Mouse (Mus musculus): ENCODE data around the gene Pofut2. TPM values are rescaled to one million over a fixed set of nuclear protein-coding genes. Genes with fewer than 3 reads are reported as not detected.

Pofut2 gene
- polyA plus RNA-seq (2012; rRNA removed) (12.9 and 14.7 TPM in 2 replicates), polyA plus RNA-seq (2014; fragmentation: Nextera tagmentation; extraction: Ambion mirVana) (17.6 and 18.4 TPM in 2 replicates)

DNA sequence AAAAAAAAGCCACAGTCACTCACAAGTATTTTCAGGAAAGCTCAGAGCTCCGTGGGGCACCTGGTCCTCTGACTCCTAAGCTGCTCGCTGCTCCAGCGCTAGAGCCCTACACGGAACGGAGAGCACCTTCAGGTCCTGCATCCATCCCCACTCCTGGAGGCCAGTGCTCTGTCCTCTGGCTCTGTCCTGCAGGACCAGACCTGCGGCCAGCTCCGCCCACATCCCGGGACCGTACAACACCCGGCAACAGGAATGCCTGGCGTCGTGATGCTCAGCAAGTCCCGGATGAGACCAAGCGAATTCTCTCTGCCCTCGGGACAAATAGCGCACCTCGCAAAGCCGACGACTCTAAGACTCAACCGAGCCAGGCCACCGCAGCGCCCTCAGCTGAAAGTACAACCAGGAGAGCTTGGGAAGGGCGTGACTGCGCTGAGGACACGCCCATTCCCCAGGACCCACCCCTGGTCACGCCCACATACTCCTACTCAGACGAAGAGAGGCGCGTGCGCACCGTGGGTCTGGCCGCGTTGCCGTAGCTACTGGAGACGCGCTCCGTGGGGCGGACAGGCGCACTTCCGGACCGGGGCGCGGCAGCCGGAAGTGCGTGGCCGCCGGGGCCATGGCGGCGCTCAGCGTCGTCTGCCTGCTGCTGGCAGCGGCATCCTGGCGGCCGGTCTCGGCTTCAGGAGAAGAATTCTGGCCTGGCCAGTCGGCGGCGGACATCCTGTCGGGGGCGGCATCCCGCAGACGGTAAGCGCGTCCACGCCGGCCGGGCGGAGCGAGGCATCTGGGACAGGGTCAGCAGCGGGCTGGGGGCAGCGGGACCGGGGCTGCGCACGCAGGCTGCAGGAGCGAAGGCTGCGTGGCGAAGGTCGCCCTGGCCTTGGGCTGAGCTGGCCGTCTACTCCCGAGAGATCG is at the start of gene Pofut2:
TSS of gene Pofut2 (plus strand) at position 515 of the 918 bp plus-strand sequence.
- Histone ChIP-seq H3K4me1 (replicated peaks; ENCODE audit: control insufficient read depth in 2 of 2, insufficient read depth in 2 of 2, low read length in 1 of 2) (peaks cover 0 to 5% of the 10 kb centered on the region in 2 experiments; a peak in 3 of 4 replicates), H3K9ac (replicated peaks) (peak within 1 kb of the TSS; percentile 94), H3K27me3 (ENCODE audit: control insufficient read depth, insufficient read depth, low read length) (no peaks in the 10 kb centered on the region), H3K4me3 (ENCODE audit: insufficient read depth in 1 of 2, low read depth in 2 of 2, low read length in 2 of 2) (peak within 1 kb of the TSS; percentile 71 to 99), H3K27ac (peak within 1 kb of the TSS; percentile 64), H3K4me2 (ENCODE audit: low read depth) (peak within 1 kb of the TSS; percentile 79), H3K36me3 (replicated peaks; ENCODE audit: control insufficient read depth, insufficient read depth, low read depth) (peaks cover 7% of the 10 kb centered on the region), H3K9me3 (ENCODE audit: control insufficient read depth, low read length) (no peaks in the 10 kb centered on the region)
- DNase-seq (ENCODE audit: low read depth in 3 of 3, low spot score in 3 of 3) = peak; percentile 94 to 96 (median 96)
- under 1% methylated on average over 81 of the region's 81 CpGs for WGBS (ENCODE audit: insufficient replicate concordance)
- ATAC-seq (ENCODE audit: insufficient read depth) = peak; percentile 98
- peak; percentile 67 for TF ChIP-seq CTCF (IDR thresholded peaks at IDR 0.05; ENCODE audit: low read depth)
- no peak for TF ChIP-seq EP300 (IDR thresholded peaks at IDR 0.05; ENCODE audit: low read depth)

DNA sequence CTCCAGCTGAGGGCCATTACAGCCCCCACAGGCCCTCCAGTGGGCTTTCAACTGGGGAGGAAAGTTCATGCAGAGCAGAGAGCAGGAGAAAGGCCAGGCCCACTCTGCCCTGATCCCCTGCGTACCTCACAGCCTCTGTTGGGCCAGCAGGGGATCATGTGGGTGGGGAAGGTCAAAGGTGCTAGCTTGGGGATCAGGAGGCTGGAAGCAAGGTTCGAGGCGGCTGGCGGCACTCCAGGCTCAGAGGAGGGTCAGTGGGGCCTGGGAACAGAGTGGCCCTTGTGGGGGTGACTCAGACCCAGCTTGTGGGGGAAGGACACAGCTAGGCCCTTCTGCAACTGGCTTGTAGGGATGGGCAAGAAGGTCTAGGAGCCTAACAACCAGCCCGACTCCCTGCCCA is 49.8 kb upstream of the Pofut2 start:
- H3K27me3 ChIP-seq (ENCODE audit: control insufficient read depth, insufficient read depth, low read length) = no peaks in the 10 kb centered on the region
- DNase-seq (ENCODE audit: low read depth in 3 of 3, low spot score in 3 of 3) (no peak), ATAC-seq (ENCODE audit: insufficient read depth) (no peak)
- H3K4me3 ChIP-seq (ENCODE audit: insufficient read depth in 1 of 2, low read depth in 2 of 2, low read length in 2 of 2) = no peak overlapping the region
- H3K36me3 ChIP-seq (replicated peaks; ENCODE audit: control insufficient read depth, insufficient read depth, low read depth) = no peaks in the 10 kb centered on the region
- H3K9ac ChIP-seq (replicated peaks) = no peak overlapping the region
- H3K4me2 ChIP-seq (ENCODE audit: low read depth) = no peak overlapping the region
- no peak overlapping the region for H3K27ac ChIP-seq
- H3K9me3 ChIP-seq (ENCODE audit: control insufficient read depth, low read length) = no peaks in the 10 kb centered on the region
- 67% methylated on average over 5 of the region's 5 CpGs for WGBS (ENCODE audit: insufficient replicate concordance)
- peaks cover 39 to 49% of the 10 kb centered on the region in 2 experiments for H3K4me1 ChIP-seq (replicated peaks; ENCODE audit: control insufficient read depth in 2 of 2, insufficient read depth in 2 of 2, low read length in 1 of 2)
- TF ChIP-seq EP300 (IDR thresholded peaks at IDR 0.05; ENCODE audit: low read depth) (no peak), CTCF (IDR thresholded peaks at IDR 0.05; ENCODE audit: low read depth) (no peak)

DNA sequence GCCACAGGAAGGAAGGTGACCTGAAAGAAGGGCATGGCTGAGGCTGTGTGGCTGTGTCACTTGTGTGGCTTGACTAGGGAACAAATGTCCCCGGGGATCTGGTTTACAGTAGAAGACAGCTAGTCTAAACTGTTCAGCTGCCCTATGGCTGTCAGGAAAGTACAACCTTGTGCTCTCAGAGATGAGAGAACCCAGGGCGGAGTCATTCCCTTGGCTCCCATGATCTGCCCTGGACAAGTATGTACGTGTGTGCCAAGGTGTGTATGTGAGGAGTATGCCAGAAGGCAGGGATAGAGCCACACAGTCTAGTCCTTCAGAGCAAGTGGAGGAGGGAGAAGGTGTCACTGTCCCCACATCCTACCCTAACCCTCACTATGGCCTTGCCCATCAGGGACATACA is 48.4 kb upstream of the Pofut2 start:
- H3K27ac ChIP-seq = peak overlapping the region; percentile 94
- H3K4me3 ChIP-seq (ENCODE audit: insufficient read depth in 1 of 2, low read depth in 2 of 2, low read length in 2 of 2) = peak overlapping the region; percentile 41
- TF ChIP-seq CTCF (IDR thresholded peaks at IDR 0.05; ENCODE audit: low read depth) = no peak
- TF ChIP-seq EP300 (IDR thresholded peaks at IDR 0.05; ENCODE audit: low read depth) = no peak
- H3K36me3 ChIP-seq (replicated peaks; ENCODE audit: control insufficient read depth, insufficient read depth, low read depth) = no peaks in the 10 kb centered on the region
- H3K4me2 ChIP-seq (ENCODE audit: low read depth) = peak overlapping the region; percentile 79
- peaks cover 43 to 60% of the 10 kb centered on the region in 2 experiments for H3K4me1 ChIP-seq (replicated peaks; ENCODE audit: control insufficient read depth in 2 of 2, insufficient read depth in 2 of 2, low read length in 1 of 2)
- no peaks in the 10 kb centered on the region for H3K9me3 ChIP-seq (ENCODE audit: control insufficient read depth, low read length)
- H3K9ac ChIP-seq (replicated peaks) = peak overlapping the region; percentile 79
- ATAC-seq (ENCODE audit: insufficient read depth) = peak; percentile 36
- no peaks in the 10 kb centered on the region for H3K27me3 ChIP-seq (ENCODE audit: control insufficient read depth, insufficient read depth, low read length)
- WGBS (ENCODE audit: insufficient replicate concordance) = 63% methylated on average over 3 of the region's 3 CpGs
- DNase-seq (ENCODE audit: low read depth in 3 of 3, low spot score in 3 of 3) = no peak

DNA sequence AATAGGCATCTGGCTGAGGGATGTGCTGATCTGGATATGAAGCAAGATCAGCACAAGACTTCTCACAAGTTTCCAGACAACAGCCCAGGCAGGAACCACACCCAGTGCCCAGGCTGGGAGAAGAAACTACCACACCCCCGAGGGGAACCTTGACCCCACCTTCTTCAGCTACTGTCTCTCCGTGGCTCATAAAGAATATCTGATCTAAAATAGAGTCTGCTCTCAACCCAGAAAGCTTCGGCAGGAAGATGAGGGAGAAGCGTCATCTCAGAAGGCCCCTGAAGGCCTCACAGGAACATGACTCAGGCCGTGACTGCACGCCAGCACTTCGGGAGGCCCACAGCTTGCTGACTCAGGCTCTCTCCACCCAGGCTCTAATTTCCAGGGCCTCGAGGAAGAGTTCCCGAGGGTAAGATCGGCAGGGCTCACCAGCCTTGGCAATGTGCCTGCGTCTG is 47.9 kb upstream of the Pofut2 start:
- ATAC-seq (ENCODE audit: insufficient read depth) = peak; percentile 87
- H3K9ac ChIP-seq (replicated peaks) = peak overlapping the region; percentile 79
- TF ChIP-seq EP300 (IDR thresholded peaks at IDR 0.05; ENCODE audit: low read depth) = peak; percentile 48
- no peak for TF ChIP-seq CTCF (IDR thresholded peaks at IDR 0.05; ENCODE audit: low read depth)
- peak overlapping the region; percentile 79 for H3K4me2 ChIP-seq (ENCODE audit: low read depth)
- H3K27me3 ChIP-seq (ENCODE audit: control insufficient read depth, insufficient read depth, low read length) = no peaks in the 10 kb centered on the region
- H3K27ac ChIP-seq = peak overlapping the region; percentile 94
- no peaks in the 10 kb centered on the region for H3K9me3 ChIP-seq (ENCODE audit: control insufficient read depth, low read length)
- H3K4me1 ChIP-seq (replicated peaks; ENCODE audit: control insufficient read depth in 2 of 2, insufficient read depth in 2 of 2, low read length in 1 of 2) = peaks cover 45 to 65% of the 10 kb centered on the region in 2 experiments
- DNase-seq (ENCODE audit: low read depth in 3 of 3, low spot score in 3 of 3) = peak; percentile 69 to 82 (median 71)
- no peaks in the 10 kb centered on the region for H3K36me3 ChIP-seq (replicated peaks; ENCODE audit: control insufficient read depth, insufficient read depth, low read depth)
- H3K4me3 ChIP-seq (ENCODE audit: insufficient read depth in 1 of 2, low read depth in 2 of 2, low read length in 2 of 2) = peak overlapping the region; percentile 41
- 18% methylated on average over 11 of the region's 11 CpGs for WGBS (ENCODE audit: insufficient replicate concordance)

Data from liver, embryonic 14.5 days (tissue).